Mouse (Mus musculus) lung, adult 18-20 months (tissue): ENCODE measurements around the gene Rnf24.
"Not testable (repeated sequence)": the region's sequence is repeated elsewhere in the genome, so short reads cannot be mapped to it uniquely, and the experiment has no call there.

Experiments
- DNase-seq, 2 experiments: peaks; one replicate each; pipeline ENCODE4 v3.0.0; 2022; ENCODE audit warnings: mixed read lengths in 2 of 2

The Rnf24 gene

GRCm38 (mm10) chr2:131337602-131338001 is 15.1 kb downstream of the Rnf24 start:
- DNase-seq, result no peak

GRCm38 (mm10) chr2:131330548-131330947 is 22.1 kb downstream of the Rnf24 start:
- DNase-seq, result no peak

GRCm38 (mm10) chr2:131328981-131329380 is 23.7 kb downstream of the Rnf24 start:
- DNase-seq, result no peak

GRCm38 (mm10) chr2:131326044-131326443 is 26.6 kb downstream of the Rnf24 start:
- DNase-seq, result no peak

- no peak for DNase-seq
These were observed 29.0 kb downstream of the Rnf24 start for GRCm38 (mm10) chr2:131323675-131324074.

GRCm38 (mm10) chr2:131321192-131321591 is 31.5 kb downstream of the Rnf24 start:
- peak; percentile 61 to 72 for DNase-seq

GRCm38 (mm10) chr2:131319401-131319800 is 33.3 kb downstream of the Rnf24 start:
- DNase-seq, result no peak

DNA sequence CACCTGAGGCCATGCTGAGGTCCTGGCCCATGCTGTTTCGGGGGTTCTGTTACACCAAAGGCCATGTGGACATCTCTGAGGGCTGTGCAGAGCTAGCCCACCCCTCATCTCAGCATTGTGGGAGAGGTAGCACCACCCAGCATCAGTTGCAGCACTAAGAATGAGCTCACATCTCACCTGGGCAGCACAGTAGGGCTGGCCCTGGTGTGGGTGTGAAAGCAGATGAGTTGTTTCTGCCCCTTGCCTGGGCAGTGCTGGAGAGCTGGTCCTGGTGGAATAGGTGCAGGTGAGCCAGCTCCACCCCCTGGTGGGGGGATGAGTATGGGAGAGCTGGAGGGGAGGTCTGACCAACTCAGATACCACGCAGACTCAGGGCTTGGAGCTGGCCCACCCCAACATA is 36.5 kb downstream of the Rnf24 start:
- no peak for DNase-seq

- DNase-seq, result no peak
These were observed 43.4 kb downstream of the Rnf24 start for GRCm38 (mm10) chr2:131309296-131309695.

DNA sequence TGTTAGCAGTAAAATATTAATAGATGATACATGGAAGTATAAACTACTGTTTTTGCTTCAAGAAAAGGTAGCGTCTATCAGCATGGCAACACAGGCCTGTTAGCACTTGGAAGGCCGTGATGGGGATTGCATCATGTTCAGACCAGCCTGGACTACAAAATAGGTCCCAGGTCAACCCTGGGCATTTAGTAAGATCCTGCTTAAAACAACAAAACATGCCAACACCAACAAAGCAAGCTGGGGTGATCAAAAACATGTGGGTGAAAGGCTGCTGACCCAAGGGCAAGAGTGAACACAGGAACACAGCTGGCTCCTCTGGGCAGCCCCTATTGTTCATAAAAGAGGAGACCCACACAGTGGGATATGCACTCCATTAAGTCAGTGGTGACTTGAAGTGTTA is 44.9 kb downstream of the Rnf24 start:
- DNase-seq, result no peak

- DNase-seq, result no peak
These were observed 45.3 kb downstream of the Rnf24 start for GRCm38 (mm10) chr2:131307391-131307790.

DNA sequence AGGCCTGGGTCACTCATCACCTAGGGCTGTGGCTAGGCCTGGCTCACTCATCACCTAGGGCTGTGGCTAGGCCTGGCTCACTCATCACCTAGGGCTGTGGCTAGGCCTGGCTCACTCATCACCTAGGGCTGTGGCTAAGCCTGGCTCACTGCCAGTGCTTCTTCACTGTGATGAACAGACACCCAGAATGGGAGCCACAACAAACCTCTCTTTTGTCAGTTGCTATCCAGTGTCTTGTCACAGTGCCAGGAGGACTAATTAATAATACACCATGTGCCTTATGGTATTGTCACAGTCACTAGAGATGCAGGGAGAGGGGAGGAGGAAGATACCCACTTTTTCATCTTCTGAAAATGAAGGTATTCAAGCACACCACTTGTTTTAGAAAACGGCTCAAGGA is 47.5 kb downstream of the Rnf24 start:
- DNase-seq, result not testable (repeated sequence)

DNA sequence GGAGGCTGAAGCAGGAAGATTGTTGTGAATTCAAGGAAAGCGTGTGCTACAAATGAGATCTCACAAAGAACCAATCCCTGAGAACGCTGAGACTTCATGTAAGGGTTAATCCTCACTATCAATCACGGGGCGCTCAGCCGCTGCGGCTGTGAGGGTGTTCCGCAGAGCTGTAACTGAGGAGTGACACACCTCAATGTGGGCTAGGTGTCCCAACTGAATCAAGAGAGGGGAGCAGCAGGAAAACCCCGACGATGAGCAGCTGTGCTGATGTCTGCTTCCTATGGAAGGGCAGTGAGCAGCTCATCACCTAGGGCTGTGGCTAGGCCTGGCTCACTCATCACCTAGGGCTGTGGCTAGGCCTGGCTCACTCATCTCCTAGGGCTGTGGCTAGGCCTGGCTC is 48.2 kb downstream of the Rnf24 start:
- no peak for DNase-seq

GRCm38 (mm10) chr2:131301635-131302034 is 51.1 kb downstream of the Rnf24 start:
- no peak for DNase-seq

DNA sequence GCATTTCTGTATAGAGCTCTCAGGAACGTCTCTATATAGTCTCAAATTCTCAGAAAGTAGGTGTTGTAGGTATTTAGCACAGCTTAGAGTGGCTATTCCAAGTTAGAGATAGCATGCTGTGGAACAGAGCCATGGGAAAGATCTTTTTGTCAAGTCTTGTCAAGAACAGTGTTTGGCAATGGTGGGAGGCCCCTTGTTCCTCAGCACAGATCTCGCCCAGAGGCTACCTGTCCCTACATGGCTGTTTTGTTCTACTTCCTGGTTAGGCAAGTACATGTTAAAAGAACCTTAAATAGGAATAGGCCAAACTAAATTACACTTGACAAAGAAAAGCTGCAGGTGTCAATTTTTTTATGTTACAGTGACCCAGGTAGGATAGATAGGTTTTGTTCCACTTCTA is 52.2 kb downstream of the Rnf24 start:
- DNase-seq, result no peak

GRCm38 (mm10) chr2:131298674-131299073 is 54.0 kb downstream of the Rnf24 start:
- not testable (repeated sequence) for DNase-seq

- no peak for DNase-seq
These were observed 55.9 kb downstream of the Rnf24 start for GRCm38 (mm10) chr2:131296746-131297261.

GRCm38 (mm10) chr2:131290669-131291068 is 62.0 kb downstream of the Rnf24 start:
- no peak for DNase-seq

- peak in 1 of 2 experiments; percentile 9 for DNase-seq
These were observed 66.4 kb downstream of the Rnf24 start for GRCm38 (mm10) chr2:131286276-131286675.

- DNase-seq, result no peak
These were observed 71.1 kb downstream of the Rnf24 start for GRCm38 (mm10) chr2:131281596-131281995.

DNA sequence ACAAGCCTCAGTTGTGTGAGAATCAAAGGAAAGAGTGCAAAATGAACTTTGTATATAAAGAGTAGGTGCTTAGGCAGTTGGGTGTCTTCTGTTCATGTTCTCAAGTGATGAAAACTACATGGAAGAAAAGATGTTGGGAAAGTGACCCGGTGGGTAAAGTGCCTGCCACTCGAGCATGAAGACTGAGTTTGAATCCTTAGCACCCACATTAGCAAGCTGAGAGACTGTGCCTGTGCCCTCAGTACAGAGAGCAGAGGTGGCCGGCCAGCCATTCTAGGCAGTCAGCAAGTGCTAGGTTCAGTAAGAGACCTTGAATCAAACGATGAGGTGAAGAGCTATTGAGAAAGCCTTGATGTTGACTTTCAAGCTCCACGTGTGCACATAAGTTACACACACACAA is 76.0 kb downstream of the Rnf24 start:
- no peak for DNase-seq

DNA sequence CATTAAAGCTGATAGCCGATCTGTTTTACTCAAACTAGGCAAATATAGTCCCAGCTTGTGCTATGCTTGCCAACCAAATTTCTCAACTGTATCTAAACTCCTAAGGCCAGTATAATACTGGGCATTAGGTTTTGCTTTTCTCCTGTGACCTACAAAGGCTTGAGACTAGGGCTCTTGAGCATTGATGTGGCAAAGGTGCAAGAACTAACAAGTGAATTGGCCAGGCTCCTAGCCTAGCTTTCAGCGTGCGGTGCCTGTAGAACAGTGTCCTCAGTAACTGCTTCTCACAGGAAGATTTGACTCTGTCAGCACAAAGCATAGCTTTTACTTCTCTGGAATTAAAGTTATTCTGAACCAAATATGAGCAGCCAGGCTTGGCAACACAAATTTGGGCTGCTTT is 77.2 kb downstream of the Rnf24 start:
- DNase-seq, result no peak

DNA sequence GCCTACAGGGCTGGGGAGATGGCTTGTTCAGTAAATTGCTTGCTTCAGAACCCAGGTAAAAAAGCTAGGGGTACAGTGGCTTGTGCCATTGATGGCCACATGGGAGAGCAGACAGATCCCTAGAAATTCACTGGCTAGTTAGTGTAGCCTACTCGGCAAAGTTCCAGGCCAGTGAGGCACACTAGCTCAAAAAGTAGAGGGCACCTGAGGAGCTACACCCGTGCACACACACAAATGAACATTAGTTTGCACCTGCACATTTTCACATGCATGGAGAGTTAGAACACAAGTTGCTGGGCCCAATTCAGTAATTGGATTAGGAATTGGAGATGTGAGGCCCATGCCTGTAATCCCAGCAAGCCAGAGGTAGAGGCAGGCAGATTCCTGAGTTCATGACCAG is 87.6 kb downstream of the Rnf24 start:
- DNase-seq, result no peak

DNA sequence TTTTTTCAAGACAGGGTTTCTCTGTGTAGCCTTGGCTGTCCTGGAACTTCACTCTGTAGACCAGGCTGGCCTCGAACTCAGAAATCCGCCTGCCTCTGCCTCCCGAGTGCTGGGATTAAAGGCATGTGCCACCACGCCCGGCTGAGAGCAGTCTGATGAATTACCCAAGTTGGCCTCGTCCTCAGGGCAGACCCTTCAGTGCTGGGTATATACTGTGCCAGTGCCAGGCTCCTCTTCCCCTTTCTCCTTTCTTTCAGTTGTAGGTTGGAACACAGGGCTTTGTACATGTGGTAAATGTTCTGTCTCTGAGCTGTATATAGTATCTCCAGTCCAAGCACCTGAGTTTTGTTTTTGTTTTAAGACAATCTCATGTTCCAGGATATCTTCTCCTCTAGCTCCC is 88.7 kb downstream of the Rnf24 start:
- DNase-seq, result no peak
